Mouse (Mus musculus): ENCODE results near the gene Mgat2. TPM values are rescaled to one million over a fixed set of nuclear protein-coding genes. Genes with fewer than 3 reads are reported as not detected.

Gene Mgat2
- total and polyA plus RNA-seq, 3 experiments: 40.9 to 65.3 TPM; not detected in 1

GRCm38 (mm10) chr12:69207396-69207795 lies 23.4 kb downstream of the Mgat2 start:
- Histone ChIP-seq H3K9ac (ENCODE audit: control insufficient read depth, low read depth, low read length, poor library complexity, severe bottlenecking) (no peak overlapping the region), H3K9me3 (replicated peaks; ENCODE audit: insufficient read depth, low read length) (no peaks in the 10 kb centered on the region), H3K79me2 (ENCODE audit: control insufficient read depth, insufficient read depth, low read length, poor library complexity) (no peaks in the 10 kb centered on the region), H3K4me3 (ENCODE audit: control insufficient read depth in 1 of 2, insufficient read depth in 1 of 2, low read depth in 2 of 2, low read length in 2 of 2) (no peak overlapping the region), H3K27me3 (ENCODE audit: control insufficient read depth in 1 of 2, insufficient read depth in 2 of 2, low read length in 2 of 2) (no peaks in the 10 kb centered on the region), H3K4me1 (ENCODE audit: control insufficient read depth in 1 of 2, insufficient read depth in 2 of 2, low read length in 2 of 2) (no peaks in the 10 kb centered on the region), H3K36me3 (ENCODE audit: control insufficient read depth in 1 of 2, insufficient read depth in 2 of 2, low read length in 2 of 2) (no peaks in the 10 kb centered on the region; a peak in 1 of 4 replicates), H3K27ac (ENCODE audit: control insufficient read depth, low read depth, low read length) (no peak overlapping the region)
- no peak for TF ChIP-seq ZNF384 (IDR thresholded peaks at IDR 0.05; ENCODE audit: low read depth, low read length)
- no peak for TF ChIP-seq TAL1 (IDR thresholded peaks at IDR 0.05; ENCODE audit: low read length)
- TF ChIP-seq UBTF (IDR thresholded peaks at IDR 0.05; ENCODE audit: borderline replicate concordance, insufficient read depth, low read depth, low read length): no peak
- no peak for TF ChIP-seq RCOR1 (IDR thresholded peaks at IDR 0.05; ENCODE audit: low read depth, low read length)
- TF ChIP-seq TCF12 (IDR thresholded peaks at IDR 0.05; ENCODE audit: low read depth, low read length): no peak
- TF ChIP-seq MAFK (IDR thresholded peaks at IDR 0.05; ENCODE audit: borderline replicate concordance, low read depth, low read length): no peak
- TF ChIP-seq CHD2 (IDR thresholded peaks at IDR 0.05; ENCODE audit: low read length): no peak
- no peak for TF ChIP-seq POLR2A (IDR thresholded peaks at IDR 0.05; ENCODE audit: control insufficient read depth in 1 of 2, insufficient read depth in 1 of 2, low read depth in 1 of 2, low read length in 2 of 2, poor library complexity in 1 of 2)
- no peak for TF ChIP-seq BHLHE40 (IDR thresholded peaks at IDR 0.05; ENCODE audit: borderline replicate concordance, low read depth, low read length)
- TF ChIP-seq ETS1 (IDR thresholded peaks at IDR 0.05; ENCODE audit: low read depth, low read length): no peak
- no peak for TF ChIP-seq ZKSCAN1 (IDR thresholded peaks at IDR 0.05; ENCODE audit: low read depth, low read length)
- TF ChIP-seq SIN3A (IDR thresholded peaks at IDR 0.05; ENCODE audit: low read length): no peak
- no peak for DNase-seq (ENCODE audit: low read depth, low spot score)

GRCm38 (mm10) chr12:69207926-69208325 lies 24.0 kb downstream of the Mgat2 start:
- no peaks in the 10 kb centered on the region; a peak in 1 of 4 replicates for H3K36me3 ChIP-seq (ENCODE audit: control insufficient read depth in 1 of 2, insufficient read depth in 2 of 2, low read length in 2 of 2)
- TF ChIP-seq MYC (IDR thresholded peaks at IDR 0.05; ENCODE audit: low read depth, low read length) (no peak), MYB (IDR thresholded peaks at IDR 0.05; ENCODE audit: low read depth, low read length) (no peak), MEF2A (IDR thresholded peaks at IDR 0.05; ENCODE audit: extremely low read depth, insufficient replicate concordance, low read depth, low read length, poor library complexity, severe bottlenecking) (no peak), RAD21 (IDR thresholded peaks at IDR 0.05; ENCODE audit: low read depth, low read length) (no peak), UBTF (IDR thresholded peaks at IDR 0.05; ENCODE audit: borderline replicate concordance, insufficient read depth, low read depth, low read length) (no peak), BHLHE40 (IDR thresholded peaks at IDR 0.05; ENCODE audit: borderline replicate concordance, low read depth, low read length) (no peak)
- H3K9ac ChIP-seq (ENCODE audit: control insufficient read depth, low read depth, low read length, poor library complexity, severe bottlenecking): no peak overlapping the region
- H3K79me2 ChIP-seq (ENCODE audit: control insufficient read depth, insufficient read depth, low read length, poor library complexity): no peaks in the 10 kb centered on the region
- H3K4me3 ChIP-seq (ENCODE audit: control insufficient read depth in 1 of 2, insufficient read depth in 1 of 2, low read depth in 2 of 2, low read length in 2 of 2): no peak overlapping the region
- no peak for DNase-seq (ENCODE audit: low read depth, low spot score)
- no peaks in the 10 kb centered on the region for H3K27me3 ChIP-seq (ENCODE audit: control insufficient read depth in 1 of 2, insufficient read depth in 2 of 2, low read length in 2 of 2)
- no peaks in the 10 kb centered on the region for H3K9me3 ChIP-seq (replicated peaks; ENCODE audit: insufficient read depth, low read length)
- no peaks in the 10 kb centered on the region for H3K4me1 ChIP-seq (ENCODE audit: control insufficient read depth in 1 of 2, insufficient read depth in 2 of 2, low read length in 2 of 2)
- H3K27ac ChIP-seq (ENCODE audit: control insufficient read depth, low read depth, low read length): no peak overlapping the region
